Mouse (Mus musculus): ENCODE results near the gene Slc25a39.
"Not testable (repeated sequence)": the region's sequence is repeated elsewhere in the genome, so short reads cannot be mapped to it uniquely, and the experiment has no call there.

Slc25a39 gene

GRCm38 (mm10) chr11:102410345-102410744, 2.6 kb upstream of the Slc25a39 start:
- DNase-seq, result not testable (repeated sequence)

- no peak for DNase-seq
These were observed 2.1 kb upstream of the Slc25a39 start for GRCm38 (mm10) chr11:102409795-102410330.

GRCm38 (mm10) chr11:102408888-102409794, 1.4 kb upstream of the Slc25a39 start:
- DNase-seq, result no peak

- peak; percentile 100 for DNase-seq
These were observed 664 bp upstream of the Slc25a39 start for GRCm38 (mm10) chr11:102408344-102408876.

- peak; percentile 93 for DNase-seq
These were observed 579 bp downstream of the Slc25a39 start for GRCm38 (mm10) chr11:102406900-102407833.

GRCm38 (mm10) chr11:102406401-102406800, 1.3 kb downstream of the Slc25a39 start:
- DNase-seq, result no peak

- DNase-seq, result no peak
These were observed 2.0 kb downstream of the Slc25a39 start for GRCm38 (mm10) chr11:102405544-102406285.

GRCm38 (mm10) chr11:102404161-102405010, 3.4 kb downstream of the Slc25a39 start:
- no peak for DNase-seq

- DNase-seq, result no peak
These were observed 4.1 kb downstream of the Slc25a39 start for GRCm38 (mm10) chr11:102403657-102404056.

- peak; percentile 70 for DNase-seq
These were observed 5.7 kb downstream of the Slc25a39 start for GRCm38 (mm10) chr11:102401898-102402500.

GRCm38 (mm10) chr11:102400513-102401084, 7.1 kb downstream of the Slc25a39 start:
- DNase-seq, result no peak

- DNase-seq, result no peak
These were observed 8.1 kb downstream of the Slc25a39 start for GRCm38 (mm10) chr11:102399610-102400072.

- DNase-seq, result no peak
These were observed 8.6 kb downstream of the Slc25a39 start for GRCm38 (mm10) chr11:102399107-102399506.

GRCm38 (mm10) chr11:102398007-102398825, 9.5 kb downstream of the Slc25a39 start:
- DNase-seq, result peak; percentile 69

GRCm38 (mm10) chr11:102396671-102397141, 11.0 kb downstream of the Slc25a39 start:
- no peak for DNase-seq

GRCm38 (mm10) chr11:102396263-102396662, 11.5 kb downstream of the Slc25a39 start:
- no peak for DNase-seq

GRCm38 (mm10) chr11:102395250-102395649, 12.5 kb downstream of the Slc25a39 start:
- peak; percentile 68 for DNase-seq

- DNase-seq, result no peak
These were observed 13.2 kb downstream of the Slc25a39 start for GRCm38 (mm10) chr11:102394421-102395124.

All from retina, postnatal 1 day (tissue).